Mouse (Mus musculus): ENCODE results near the gene Egfl6.
A peak's percentile ranks its signal among the peaks of the same experiment; 100 is the strongest.
"Not testable (repeated sequence)": the region's sequence is repeated elsewhere in the genome, so short reads cannot be mapped to it uniquely, and the experiment has no call there.

Gene Egfl6

GRCm38 (mm10) chrX:166518345-166518744 lies 67.2 kb downstream of the Egfl6 start, which contains the start of gene Tceanc:
Gene Tceanc (minus strand): TSS chrX:166518567.
- no peak for DNase-seq (ENCODE audit: low read depth in 1 of 2, low spot score in 2 of 2)

GRCm38 (mm10) chrX:166516631-166517030 lies 68.9 kb downstream of the Egfl6 start:
- no peak for DNase-seq (ENCODE audit: low read depth in 1 of 2, low spot score in 2 of 2)

DNA sequence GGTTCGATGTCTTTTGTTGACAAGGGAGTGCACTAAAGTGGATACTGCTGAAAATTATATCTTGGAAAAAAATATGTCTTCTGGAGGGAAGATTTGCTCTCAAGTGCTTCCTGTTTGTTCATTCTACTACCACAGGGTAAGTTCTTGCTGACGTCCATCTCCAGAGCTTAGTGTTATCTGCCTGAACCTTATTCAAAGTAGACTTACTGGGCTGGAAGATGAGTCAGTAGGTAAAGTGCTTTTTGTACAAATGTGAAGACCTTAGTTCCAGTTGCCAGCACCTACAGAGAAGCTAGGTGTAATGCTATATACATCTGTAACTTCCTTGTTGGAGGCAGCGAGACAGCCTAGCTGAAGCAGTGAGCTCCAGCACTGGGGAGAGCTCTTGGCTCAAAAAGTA lies 69.6 kb downstream of the Egfl6 start:
- no peak for DNase-seq (ENCODE audit: low read depth in 1 of 2, low spot score in 2 of 2)

DNA sequence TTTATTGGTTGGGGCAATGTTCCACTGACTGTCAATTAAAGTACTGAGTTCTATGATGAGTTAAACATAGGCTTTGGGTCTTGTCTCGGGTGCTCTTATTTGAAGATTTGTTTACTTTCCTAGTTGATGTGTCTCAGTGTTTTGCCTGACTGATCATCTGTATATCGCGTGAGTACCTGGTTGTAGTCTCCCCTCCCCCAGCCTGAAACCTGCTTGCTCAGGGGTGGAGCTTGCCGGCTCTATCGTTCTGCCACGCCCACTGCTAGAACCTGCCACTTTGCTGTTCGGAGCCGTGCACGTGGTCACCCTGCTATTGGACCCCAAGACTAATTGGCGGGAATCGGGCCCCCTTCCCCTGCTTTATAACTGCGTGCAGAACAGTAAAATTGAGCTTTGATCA lies 71.5 kb downstream of the Egfl6 start:
- DNase-seq (ENCODE audit: low read depth in 1 of 2, low spot score in 2 of 2) = not testable (repeated sequence)

GRCm38 (mm10) chrX:166512071-166512470 lies 73.4 kb downstream of the Egfl6 start:
- DNase-seq (ENCODE audit: low read depth in 1 of 2, low spot score in 2 of 2) = no peak

GRCm38 (mm10) chrX:166511107-166511506 lies 74.4 kb downstream of the Egfl6 start:
- no peak for DNase-seq (ENCODE audit: low read depth in 1 of 2, low spot score in 2 of 2)

GRCm38 (mm10) chrX:166509761-166510738 lies 75.5 kb downstream of the Egfl6 start:
- DNase-seq (ENCODE audit: low read depth in 1 of 2, low spot score in 2 of 2) = peak; percentile 81 to 89

- DNase-seq (ENCODE audit: low read depth in 1 of 2, low spot score in 2 of 2) = no peak
These were observed 81.1 kb downstream of the Egfl6 start for GRCm38 (mm10) chrX:166504421-166504820.

DNA sequence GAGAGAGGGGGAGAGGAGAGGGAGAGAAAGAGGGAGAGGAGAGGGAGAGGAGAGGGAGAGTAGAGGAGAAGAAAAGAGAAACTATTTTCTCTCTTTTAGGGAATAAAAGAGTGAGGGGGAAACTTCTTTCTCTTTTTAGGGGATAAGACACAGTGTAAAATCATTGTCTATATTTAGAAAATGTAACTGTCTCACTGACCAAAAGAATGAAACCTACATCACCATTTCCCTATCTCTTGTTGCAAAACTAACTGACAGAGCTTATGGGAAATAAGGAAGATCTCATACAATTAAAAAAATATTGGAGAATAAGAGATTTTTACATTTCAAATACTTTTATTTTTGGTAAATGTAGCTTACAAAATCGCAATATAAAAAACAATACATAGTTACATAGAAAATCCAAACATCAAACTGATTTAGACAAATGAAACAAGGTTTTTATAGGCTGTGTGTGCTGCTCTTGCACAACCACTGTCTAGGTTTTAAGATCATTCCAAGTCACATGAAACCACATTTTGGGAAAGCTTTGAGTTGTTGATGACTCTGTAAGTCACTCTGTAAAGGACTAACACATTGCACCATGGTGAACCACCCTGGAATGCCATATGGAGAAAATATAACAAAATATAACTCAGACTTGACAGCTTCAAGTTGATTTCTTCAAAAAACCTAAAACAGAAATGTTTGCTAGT lies 85.9 kb downstream of the Egfl6 start:
- no peak for DNase-seq (ENCODE audit: low read depth in 1 of 2, low spot score in 2 of 2)

GRCm38 (mm10) chrX:166497771-166498170 lies 87.7 kb downstream of the Egfl6 start:
- no peak for DNase-seq (ENCODE audit: low read depth in 1 of 2, low spot score in 2 of 2)

DNA sequence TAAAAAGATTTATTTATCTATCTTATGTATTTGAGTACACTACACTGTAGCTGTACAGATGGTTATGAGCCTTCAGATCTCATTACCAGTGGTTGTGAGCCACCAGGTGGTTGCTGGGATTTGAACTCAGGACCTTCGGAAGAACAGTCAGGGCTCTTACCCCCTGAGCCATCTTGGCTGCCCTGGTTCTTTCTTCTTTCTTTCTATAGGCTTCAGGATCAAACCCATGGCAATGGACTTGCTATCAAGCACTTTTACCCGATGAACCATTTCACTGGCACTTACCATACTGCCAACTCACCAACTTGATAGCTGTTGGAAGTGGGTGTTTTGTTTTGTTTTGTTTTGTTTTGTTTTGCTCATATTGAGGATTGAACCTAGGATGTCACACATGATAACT lies 90.5 kb downstream of the Egfl6 start:
- no peak for DNase-seq (ENCODE audit: low read depth in 1 of 2, low spot score in 2 of 2)

- DNase-seq (ENCODE audit: low read depth in 1 of 2, low spot score in 2 of 2) = peak; percentile 73 to 83
These were observed 106.0 kb downstream of the Egfl6 start, which contains the start of gene Rab9 for GRCm38 (mm10) chrX:166479365-166479983. Gene Rab9 (minus strand): TSS chrX:166479867.

DNA sequence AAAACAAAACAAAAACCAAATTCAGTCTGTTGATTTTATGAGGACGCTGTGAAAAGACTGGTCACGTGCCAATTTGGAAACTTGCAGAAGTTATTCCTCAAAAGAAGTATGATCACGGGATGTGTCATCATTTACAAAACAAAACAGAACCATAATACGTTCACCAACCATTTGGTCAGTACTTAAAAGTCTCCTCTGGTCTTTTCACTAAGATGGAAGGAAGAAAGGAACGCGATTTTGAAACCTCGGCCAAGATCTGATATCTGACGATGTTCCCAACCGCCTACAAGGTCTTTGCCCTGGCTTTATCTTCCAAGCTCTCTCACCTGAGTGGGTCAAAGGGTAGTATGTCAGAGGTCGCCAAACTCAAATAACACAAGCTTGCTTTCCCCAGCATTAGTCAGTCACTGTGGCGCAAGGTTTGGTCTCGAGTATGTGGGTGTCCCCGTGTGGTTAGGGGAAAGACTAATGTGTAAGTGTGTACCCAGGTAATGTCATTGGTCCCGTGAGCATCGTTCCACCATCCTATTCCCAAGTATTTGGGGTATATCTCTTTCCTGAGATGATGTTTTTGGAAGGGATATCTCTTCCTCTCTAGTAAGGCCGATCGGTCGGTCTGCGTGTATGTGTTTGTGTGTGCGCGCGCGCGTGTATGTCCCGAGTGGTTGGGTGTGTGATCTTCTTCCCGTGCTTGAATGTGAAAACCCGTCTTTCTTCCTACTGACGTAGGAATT lies 106.7 kb downstream of the Egfl6 start:
- peak in 1 of 2 experiments; percentile 10 for DNase-seq (ENCODE audit: low read depth in 1 of 2, low spot score in 2 of 2)

GRCm38 (mm10) chrX:166477393-166477792 lies 108.1 kb downstream of the Egfl6 start:
- no peak for DNase-seq (ENCODE audit: low read depth in 1 of 2, low spot score in 2 of 2)

Data from monocyte, adult 2 months (primary cell).